Comparison of ENCODE assay signal across 8 mouse cellular contexts in genomic region chr1:79762282-79763250, GRCm38 (mm10). TPM values are rescaled to one million over a fixed set of nuclear protein-coding genes. Genes with fewer than 3 reads are reported as not detected.
DNase-seq lines count a peak whose midpoint lies in the region; ATAC-seq and TF ChIP-seq lines count a peak whose summit lies in the region.

No protein-coding gene starts in this region.

- peaks cover 6% of the 10 kb centered on the region; the same call in 1 of the 2 replicates for H3K4me1 ChIP-seq in embryonic facial prominence, embryonic 12.5 days
- H3K4me1 ChIP-seq in hindbrain, postnatal 0 days (ENCODE audit: insufficient read depth, low read length), result peaks cover 15% of the 10 kb centered on the region
- H3K4me1 ChIP-seq in midbrain, embryonic 14.5 days (ENCODE audit: control insufficient read depth, insufficient read depth, low read length), result peaks cover 28% of the 10 kb centered on the region

- H3K4me3 ChIP-seq in embryonic facial prominence, embryonic 12.5 days, result peak overlapping the region; percentile 84
- H3K4me3 ChIP-seq in hindbrain, postnatal 0 days (ENCODE audit: low read length), result peak overlapping the region; percentile 82
- peak overlapping the region; percentile 85 for H3K4me3 ChIP-seq in midbrain, embryonic 14.5 days (replicated peaks; ENCODE audit: low read depth, low read length)

- no peaks in the 10 kb centered on the region for H3K9me3 ChIP-seq in embryonic facial prominence, embryonic 12.5 days
- no peaks in the 10 kb centered on the region for H3K9me3 ChIP-seq in hindbrain, postnatal 0 days (ENCODE audit: low read length)
- H3K9me3 ChIP-seq in midbrain, embryonic 14.5 days (ENCODE audit: control insufficient read depth, low read length), result no peaks in the 10 kb centered on the region

- 61% methylated on average over 16 of the region's 16 CpGs for WGBS in embryonic facial prominence, embryonic 12.5 days
- 58% methylated on average over 16 of the region's 16 CpGs for WGBS in hindbrain, postnatal 0 days
- WGBS in midbrain, embryonic 14.5 days, result 64% methylated on average over 16 of the region's 16 CpGs

- no peak for ATAC-seq in embryonic facial prominence, embryonic 12.5 days (ENCODE audit: insufficient number of reproducible peaks, insufficient read depth, low FRiP score, low TSS enrichment)
- ATAC-seq in hindbrain, postnatal 0 days, result no peak
- no peak for ATAC-seq in midbrain, embryonic 14.5 days (ENCODE audit: low FRiP score, low TSS enrichment)

- no peak overlapping the region for H3K27ac ChIP-seq in embryonic facial prominence, embryonic 12.5 days
- H3K27ac ChIP-seq in hindbrain, postnatal 0 days, result peak overlapping the region; percentile 37; the same call in 1 of the 2 replicates
- peak overlapping the region; percentile 32; the same call in 1 of the 2 replicates for H3K27ac ChIP-seq in midbrain, embryonic 14.5 days (replicated peaks; ENCODE audit: low read depth, low read length)

- no peak overlapping the region for H3K9ac ChIP-seq in embryonic facial prominence, embryonic 12.5 days
- H3K9ac ChIP-seq in hindbrain, postnatal 0 days (replicated peaks; ENCODE audit: low read length), result peak overlapping the region; percentile 38; the same call in 1 of the 2 replicates
- H3K9ac ChIP-seq in midbrain, embryonic 14.5 days (replicated peaks; ENCODE audit: low read length), result peak overlapping the region; percentile 90; the same call in 1 of the 2 replicates

- no peak for TF ChIP-seq CTCF in hindbrain, postnatal 0 days (IDR thresholded peaks at IDR 0.05; ENCODE audit: low read depth)

- DNase-seq in spleen, postnatal 10 days (ENCODE audit: low spot score in 2 of 2), result peak; percentile 27 to 41
- DNase-seq in spleen, adult 18-20 months, result no peak
- peak; percentile 9 for DNase-seq in hindbrain, postnatal 0 days (ENCODE audit: low spot score)
- no peak for DNase-seq in midbrain, embryonic 14.5 days
- DNase-seq in left cerebral cortex, postnatal 25 days (ENCODE audit: low spot score in 2 of 2), result no peak
- no peak for DNase-seq in left cerebral cortex, postnatal 36 days (ENCODE audit: low spot score in 2 of 2)
- no peak for DNase-seq in spleen, adult 12 weeks (ENCODE audit: low spot score)

- no peaks in the 10 kb centered on the region for H3K36me3 ChIP-seq in embryonic facial prominence, embryonic 12.5 days
- H3K36me3 ChIP-seq in hindbrain, postnatal 0 days (ENCODE audit: insufficient read depth, low read length), result no peaks in the 10 kb centered on the region
- H3K36me3 ChIP-seq in midbrain, embryonic 14.5 days (ENCODE audit: control insufficient read depth, insufficient read depth, low read length), result no peaks in the 10 kb centered on the region

- peak overlapping the region; percentile 84 for H3K4me2 ChIP-seq in embryonic facial prominence, embryonic 12.5 days (replicated peaks)
- peak overlapping the region; percentile 98 for H3K4me2 ChIP-seq in hindbrain, postnatal 0 days (ENCODE audit: low read depth, low read length)
- peak overlapping the region; percentile 66 for H3K4me2 ChIP-seq in midbrain, embryonic 14.5 days (ENCODE audit: low read length)

- no peaks in the 10 kb centered on the region for H3K27me3 ChIP-seq in embryonic facial prominence, embryonic 12.5 days
- H3K27me3 ChIP-seq in hindbrain, postnatal 0 days (ENCODE audit: insufficient read depth, low read length), result no peaks in the 10 kb centered on the region
- H3K27me3 ChIP-seq in midbrain, embryonic 14.5 days (ENCODE audit: control insufficient read depth, insufficient read depth, low read length), result no peaks in the 10 kb centered on the region

- intact Hi-C loops in left cerebral cortex, postnatal 25 days (cut with DNase I), result loop anchor here (5.0 kb wide), 1 partner anchor 60 kb away; no protein-coding TSS in a partner anchor
- intact Hi-C loops in left cerebral cortex, postnatal 36 days (cut with DNase I), result no loop called here

RNA-seq across cellular contexts. Expression of gene Mrpl44, which starts 13.3 kb away (rescaled TPM):
- 45.2 and 48.5 TPM in 2 replicates for polyA plus RNA-seq in embryonic facial prominence, embryonic 12.5 days (2016; fragmentation: Nextera tagmentation; extraction: Ambion mirVana)
- 27.0 and 29.5 TPM in 2 replicates for total RNA-seq in hindbrain, postnatal 0 days (2014; rRNA removed)
- 35.3 and 37.2 TPM in 2 replicates for polyA plus RNA-seq in hindbrain, postnatal 0 days (2015; fragmentation: Nextera tagmentation; extraction: Ambion mirVana)
- 38.7 and 42.6 TPM in 2 replicates for polyA plus RNA-seq in midbrain, embryonic 14.5 days (2014; fragmentation: Nextera tagmentation; extraction: Ambion mirVana)
- 10 to 100 TPM; 25.7 to 27.5 TPM for total RNA-seq in left cerebral cortex, postnatal 25 days (2021)
- 10 to 100 TPM; 26.8 to 27.0 TPM for total RNA-seq in left cerebral cortex, postnatal 36 days (2021)

RNA-seq across cellular contexts. Expression of gene Wdfy1, which starts 13.4 kb away (rescaled TPM):
- 44.8 and 45.4 TPM in 2 replicates for polyA plus RNA-seq in embryonic facial prominence, embryonic 12.5 days (2016; fragmentation: Nextera tagmentation; extraction: Ambion mirVana)
- total RNA-seq in hindbrain, postnatal 0 days (2014; rRNA removed), result 68.0 and 77.7 TPM in 2 replicates
- polyA plus RNA-seq in hindbrain, postnatal 0 days (2015; fragmentation: Nextera tagmentation; extraction: Ambion mirVana), result 73.6 and 75.3 TPM in 2 replicates
- 99.6 and 132 TPM in 2 replicates for polyA plus RNA-seq in midbrain, embryonic 14.5 days (2014; fragmentation: Nextera tagmentation; extraction: Ambion mirVana)
- 10 to 100 TPM; 37.7 to 42.9 TPM for total RNA-seq in left cerebral cortex, postnatal 25 days (2021)
- total RNA-seq in left cerebral cortex, postnatal 36 days (2021), result 10 to 100 TPM; 39.9 to 41.4 TPM

Comparison
In these comparisons a context has a peak if more than half of its experiments do, and no peak if none do; other contexts are left out.
1. DNase-seq: peak in spleen, postnatal 10 days (2 of 2) and hindbrain, postnatal 0 days (single experiment); none in spleen, adult 18-20 months (0 of 2), midbrain, embryonic 14.5 days (single experiment), left cerebral cortex, postnatal 25 days (0 of 2), left cerebral cortex, postnatal 36 days (0 of 2) and spleen, adult 12 weeks (single experiment).
2. Peak in every context shown above with its lines, with median percentiles within 50 percentile points of each other: H3K4me2 ChIP-seq and H3K4me3 ChIP-seq.